Mouse (Mus musculus) forebrain, embryonic 15.5 days (tissue): Measurements from ENCODE around the gene Olfr1448. TPM values are rescaled to one million over a fixed set of nuclear protein-coding genes. Genes with fewer than 3 reads are reported as not detected.
"Not testable (repeated sequence)": the region's sequence is repeated elsewhere in the genome, so short reads cannot be mapped to it uniquely, and the experiment has no call there.

Experiments
- ATAC-seq: fragments of 200-750 bp; cut with Nextera tagmentation; replicated peaks from 2 replicates; pipeline ENCODE4 v1.8.0; 2017; ENCODE audit warnings: mild to moderate bottlenecking, moderate TSS enrichment, moderate library complexity
- H3K27ac ChIP-seq: fragments of 300-500 bp; sonication (generic); replicated peaks from 2 replicates; pipeline ENCODE4 v1.5.1; 2015; ENCODE audit warnings: mild to moderate bottlenecking, inconsistent platforms
- H3K27me3 ChIP-seq: fragments of 300-500 bp; sonication (generic); 2 replicates; pipeline ENCODE4 v1.6.1; 2015; ENCODE audit warnings: inconsistent platforms
- H3K36me3 ChIP-seq: fragments of 300-500 bp; sonication (generic); 2 replicates; pipeline ENCODE4 v1.6.1; 2015; ENCODE audit warnings: mild to moderate bottlenecking, inconsistent platforms
- H3K4me1 ChIP-seq: fragments of 300-500 bp; sonication (generic); 2 replicates; pipeline ENCODE4 v1.6.1; 2015; ENCODE audit warnings: inconsistent platforms
- H3K4me2 ChIP-seq: fragments of 300-500 bp; sonication (generic); replicated peaks from 2 replicates; pipeline ENCODE4 v1.6.1; 2015; ENCODE audit warnings: mild to moderate bottlenecking, inconsistent platforms
- H3K4me3 ChIP-seq: fragments of 300-500 bp; sonication (generic); 2 replicates; pipeline ENCODE4 v1.5.1; 2015; ENCODE audit warnings: mild to moderate bottlenecking, inconsistent platforms
- H3K9ac ChIP-seq: fragments of 300-500 bp; sonication (generic); replicated peaks from 2 replicates; pipeline ENCODE4 v1.6.1; 2015; ENCODE audit warnings: mild to moderate bottlenecking, inconsistent platforms
- H3K9me3 ChIP-seq: fragments of 300-500 bp; sonication (generic); 2 replicates; pipeline ENCODE4 v1.6.1; 2016; ENCODE audit warnings: inconsistent platforms
- WGBS: fragments of 180-500 bp; shearing (Covaris S2); methylation state at CpG from one replicate; pipeline ENCODE4 v1.1.7; 2015; ENCODE audit warnings: mixed read lengths; 5-methylcytosine and 5-hydroxymethylcytosine counted together
- polyA plus RNA-seq: library from polyadenylated mRNA; unstranded; fragments of >200 nt; fragmentation: Nextera tagmentation; extraction: Ambion mirVana; gene quantifications from 2 replicates; pipeline ENCODE4 v1.2.1, GENCODE M21; 2015

Olfr1448 gene
- polyA plus RNA-seq: not detected in 2 replicates

- Histone ChIP-seq H3K4me1 (no peaks in the 10 kb centered on the region), H3K36me3 (no peaks in the 10 kb centered on the region), H3K27me3 (no peaks in the 10 kb centered on the region), H3K9ac (no peak within 1 kb of the TSS), H3K4me2 (no peak within 1 kb of the TSS), H3K27ac (no peak within 1 kb of the TSS), H3K9me3 (no peaks in the 10 kb centered on the region), H3K4me3 (no peak within 1 kb of the TSS)
- 70% methylated on average over 1 of the region's 1 CpGs for WGBS
- ATAC-seq: no peak
These were observed at the start of gene Olfr1448 for GRCm38 (mm10) chr19:12924319-12924718. TSS of gene Olfr1448 (minus strand) at chr19:12924419.

- H3K27ac ChIP-seq, H3K36me3 ChIP-seq, H3K27me3 ChIP-seq, H3K4me1 ChIP-seq, H3K9ac ChIP-seq, H3K4me3 ChIP-seq, H3K4me2 ChIP-seq, ATAC-seq: not testable (repeated sequence)
- H3K9me3 ChIP-seq: peaks cover 25% of the 10 kb centered on the region; the same call in 1 of the 2 replicates
- 86% methylated on average over 5 of the region's 5 CpGs for WGBS
These were observed 45.9 kb upstream of the Olfr1448 start for GRCm38 (mm10) chr19:12970082-12970481.

DNA sequence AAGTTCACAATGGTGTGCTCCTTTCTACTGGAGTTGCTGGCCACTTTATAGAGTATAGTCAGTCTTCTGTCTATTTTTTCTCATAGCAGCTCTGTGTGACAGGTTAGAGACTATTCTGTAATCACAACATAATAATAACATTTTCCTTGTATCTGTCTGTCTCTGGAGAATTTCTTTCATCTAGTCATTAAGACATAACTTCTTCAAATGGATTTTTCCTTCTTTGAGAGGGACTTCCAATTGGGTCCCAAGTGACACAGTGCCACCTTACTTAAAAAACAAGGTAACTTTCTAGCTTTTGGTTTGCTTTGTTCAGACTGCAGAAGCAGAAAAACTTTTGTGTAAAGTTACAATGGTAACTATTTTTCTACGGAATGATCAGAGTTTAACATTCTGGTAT lies 25.7 kb upstream of the Olfr1448 start, which contains the start of gene Olfr1450:
Olfr1450 (plus strand) TSS at position 301 of the 400 bp plus-strand sequence.
- no peak within 1 kb of the TSS for H3K9ac ChIP-seq
- H3K27me3 ChIP-seq: no peaks in the 10 kb centered on the region
- H3K27ac ChIP-seq: no peak within 1 kb of the TSS
- WGBS: 92% methylated on average over 1 of the region's 1 CpGs
- H3K36me3 ChIP-seq: no peaks in the 10 kb centered on the region
- H3K9me3 ChIP-seq: 0 out of 2 replicates have a peak, but pooled peaks cover 5% of the 10 kb centered on the region
- H3K4me1 ChIP-seq: no peaks in the 10 kb centered on the region
- H3K4me2 ChIP-seq: no peak within 1 kb of the TSS
- H3K4me3 ChIP-seq: no peak within 1 kb of the TSS
- no peak for ATAC-seq

GRCm38 (mm10) chr19:12930540-12930939 lies 6.3 kb upstream of the Olfr1448 start, which contains the start of gene Olfr1449:
TSS of gene Olfr1449 (plus strand) at chr19:12930840.
- no peaks in the 10 kb centered on the region for H3K9me3 ChIP-seq
- no peak within 1 kb of the TSS for H3K4me3 ChIP-seq
- H3K27ac ChIP-seq: no peak within 1 kb of the TSS
- H3K9ac ChIP-seq: no peak within 1 kb of the TSS
- no peak within 1 kb of the TSS for H3K4me2 ChIP-seq
- no peaks in the 10 kb centered on the region for H3K36me3 ChIP-seq
- no peak for ATAC-seq
- no peaks in the 10 kb centered on the region for H3K27me3 ChIP-seq
- no peaks in the 10 kb centered on the region for H3K4me1 ChIP-seq

GRCm38 (mm10) chr19:12903643-12904042 lies 20.6 kb downstream of the Olfr1448 start, which contains the start of gene Olfr1447:
TSS of gene Olfr1447 (minus strand) at chr19:12903743.
- no peak within 1 kb of the TSS for H3K4me3 ChIP-seq
- whole genome bisulfite sequencing: 95% methylated on average over 1 of the region's 1 CpGs

DNA sequence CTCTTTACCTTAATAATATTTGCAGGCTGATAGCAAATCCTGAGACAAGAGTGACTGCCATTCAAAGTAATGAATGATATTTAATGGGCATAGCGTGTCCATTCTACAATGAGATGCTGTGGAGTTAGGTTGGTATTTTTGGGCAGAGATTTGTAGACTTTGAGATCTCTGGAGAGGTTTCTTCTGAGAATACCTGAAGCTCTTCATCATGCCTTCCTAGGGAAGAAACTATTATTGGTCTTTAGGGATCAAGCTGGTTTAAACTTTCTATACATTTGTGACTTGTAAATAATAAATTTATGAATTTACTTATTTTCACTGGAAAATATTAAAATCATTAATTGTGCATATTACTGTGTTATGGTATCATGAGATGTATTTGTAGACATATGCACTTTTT lies 30.8 kb downstream of the Olfr1448 start, which contains the start of gene Olfr1446:
Olfr1446 (minus strand) TSS at position 101 of the 400 bp plus-strand sequence.
- H3K27ac ChIP-seq: no peak within 1 kb of the TSS
- H3K4me2 ChIP-seq: no peak within 1 kb of the TSS
- H3K36me3 ChIP-seq: no peaks in the 10 kb centered on the region
- ATAC-seq: no peak
- no peak within 1 kb of the TSS for H3K4me3 ChIP-seq
- WGBS: 87% methylated on average over 1 of the region's 1 CpGs
- H3K9ac ChIP-seq: no peak within 1 kb of the TSS
- H3K27me3 ChIP-seq: no peaks in the 10 kb centered on the region
- no peaks in the 10 kb centered on the region for H3K9me3 ChIP-seq
- no peaks in the 10 kb centered on the region for H3K4me1 ChIP-seq

More at GRCm38 (mm10) chr19:12903643-12904042, 20.6 kb downstream of the Olfr1448 start, which contains the start of gene Olfr1447:
- H3K27me3 ChIP-seq: no peaks in the 10 kb centered on the region
- no peak within 1 kb of the TSS for H3K27ac ChIP-seq
- no peak for ATAC-seq
- no peaks in the 10 kb centered on the region for H3K4me1 ChIP-seq
- H3K9me3 ChIP-seq: no peaks in the 10 kb centered on the region
- H3K36me3 ChIP-seq: no peaks in the 10 kb centered on the region
- no peak within 1 kb of the TSS for H3K4me2 ChIP-seq
- H3K9ac ChIP-seq: no peak within 1 kb of the TSS

DNA sequence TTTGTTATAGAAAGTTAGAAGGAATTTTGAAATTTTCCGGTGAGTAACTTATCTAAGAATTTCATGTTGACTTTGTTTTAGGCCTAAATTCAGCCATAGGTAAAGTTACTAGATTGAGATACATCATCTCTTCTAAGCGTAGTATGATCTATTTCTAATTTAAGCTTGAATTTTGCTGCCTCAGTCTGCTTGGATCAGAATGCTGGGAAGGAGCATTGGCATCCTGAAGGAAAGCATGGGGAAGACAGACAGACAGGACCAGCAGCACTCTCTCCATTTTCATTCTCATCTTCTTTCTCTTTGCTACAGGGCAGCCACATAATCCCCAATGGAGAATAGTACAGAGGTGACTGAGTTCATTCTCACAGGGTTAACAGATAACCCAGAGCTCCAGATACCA lies 40.7 kb downstream of the Olfr1448 start, which contains the start of gene Olfr1445:
Olfr1445 (plus strand) TSS at position 301 of the 400 bp plus-strand sequence.
- Histone ChIP-seq H3K4me3 (no peak within 1 kb of the TSS), H3K9ac (no peak within 1 kb of the TSS), H3K36me3 (no peaks in the 10 kb centered on the region), H3K27ac (no peak within 1 kb of the TSS), H3K27me3 (no peaks in the 10 kb centered on the region), H3K4me2 (no peak within 1 kb of the TSS), H3K4me1 (no peaks in the 10 kb centered on the region), H3K9me3 (0 out of 2 replicates have a peak, but pooled peaks cover 1% of the 10 kb centered on the region)
- ATAC-seq: no peak
- 94% methylated on average over 2 of the region's 2 CpGs for WGBS

Other genes starting within 250 kb of the Olfr1448 start
- gene Olfr1443, start 246.3 kb downstream of the Olfr1448 start, polyA plus RNA-seq: not detected in 2 replicates
- gene Keg1, start 228.6 kb downstream of the Olfr1448 start, polyA plus RNA-seq: not detected in 2 replicates
- 1.2 and 2.0 TPM in 2 replicates for gene Cntf, start 158.8 kb downstream of the Olfr1448 start, polyA plus RNA-seq
- gene Zfp91, start 128.3 kb downstream of the Olfr1448 start, polyA plus RNA-seq: 15.6 and 15.9 TPM in 2 replicates
- gene Lpxn, start 128.2 kb downstream of the Olfr1448 start, polyA plus RNA-seq: 0.68 and 0.98 TPM in 2 replicates
- not detected in 2 replicates for gene Gm5244, start 77.7 kb downstream of the Olfr1448 start, polyA plus RNA-seq
- not detected in 2 replicates for gene Olfr1444, start 67.1 kb downstream of the Olfr1448 start, polyA plus RNA-seq
- gene Olfr1445, start 40.6 kb downstream of the Olfr1448 start, polyA plus RNA-seq: not detected in 2 replicates
- gene Olfr1446, start 30.9 kb downstream of the Olfr1448 start, polyA plus RNA-seq: not detected in 2 replicates
- gene Olfr1447, start 20.7 kb downstream of the Olfr1448 start, polyA plus RNA-seq: not detected in 2 replicates
- not detected in 2 replicates for gene Olfr1449, start 6.4 kb upstream of the Olfr1448 start, polyA plus RNA-seq
- gene Olfr1450, start 25.8 kb upstream of the Olfr1448 start, polyA plus RNA-seq: not detected in 2 replicates
- not detected in 2 replicates for gene Olfr1451, start 70.6 kb upstream of the Olfr1448 start, polyA plus RNA-seq
- gene Olfr1453, start 103.9 kb upstream of the Olfr1448 start, polyA plus RNA-seq: not detected in 2 replicates
- gene Olfr1454, start 136.2 kb upstream of the Olfr1448 start, polyA plus RNA-seq: not detected in 2 replicates
- gene Olfr1457, start 173.5 kb upstream of the Olfr1448 start, polyA plus RNA-seq: not detected in 2 replicates
- not detected in 2 replicates for gene Olfr1458, start 182.4 kb upstream of the Olfr1448 start, polyA plus RNA-seq
- not detected in 2 replicates for gene Olfr1459, start 225.1 kb upstream of the Olfr1448 start, polyA plus RNA-seq
- gene Olfr1461, start 238.6 kb upstream of the Olfr1448 start, polyA plus RNA-seq: not detected in 2 replicates